Mouse (Mus musculus) C2C12 (cell line): ENCODE data around the gene Bhlha15.

ENCODE experiments used
- CTCF ChIP-seq: IDR thresholded peaks from one replicate; pipeline ENCODE4 v1.5.1; 2011; ENCODE audit not compliant: control insufficient read depth, insufficient read depth, insufficient read length
- MAX ChIP-seq: IDR thresholded peaks from one replicate; pipeline ENCODE4 v1.6.1; 2011; ENCODE audit warnings: mild to moderate bottlenecking, control low read depth
- MYOD1 ChIP-seq: IDR thresholded peaks from one replicate; pipeline ENCODE4 v1.6.1; 2011; ENCODE audit warnings: low read depth; ENCODE audit not compliant: control insufficient read depth, insufficient read length
- MYOG ChIP-seq: IDR thresholded peaks from one replicate; pipeline ENCODE4 v1.6.1; 2011; ENCODE audit not compliant: control insufficient read depth, insufficient read length; ENCODE audit errors: extremely low read depth
- USF1 ChIP-seq: IDR thresholded peaks from one replicate; pipeline ENCODE4 v1.6.1; 2011; ENCODE audit warnings: low read depth, mild to moderate bottlenecking, control low read depth, moderate library complexity

DNA sequence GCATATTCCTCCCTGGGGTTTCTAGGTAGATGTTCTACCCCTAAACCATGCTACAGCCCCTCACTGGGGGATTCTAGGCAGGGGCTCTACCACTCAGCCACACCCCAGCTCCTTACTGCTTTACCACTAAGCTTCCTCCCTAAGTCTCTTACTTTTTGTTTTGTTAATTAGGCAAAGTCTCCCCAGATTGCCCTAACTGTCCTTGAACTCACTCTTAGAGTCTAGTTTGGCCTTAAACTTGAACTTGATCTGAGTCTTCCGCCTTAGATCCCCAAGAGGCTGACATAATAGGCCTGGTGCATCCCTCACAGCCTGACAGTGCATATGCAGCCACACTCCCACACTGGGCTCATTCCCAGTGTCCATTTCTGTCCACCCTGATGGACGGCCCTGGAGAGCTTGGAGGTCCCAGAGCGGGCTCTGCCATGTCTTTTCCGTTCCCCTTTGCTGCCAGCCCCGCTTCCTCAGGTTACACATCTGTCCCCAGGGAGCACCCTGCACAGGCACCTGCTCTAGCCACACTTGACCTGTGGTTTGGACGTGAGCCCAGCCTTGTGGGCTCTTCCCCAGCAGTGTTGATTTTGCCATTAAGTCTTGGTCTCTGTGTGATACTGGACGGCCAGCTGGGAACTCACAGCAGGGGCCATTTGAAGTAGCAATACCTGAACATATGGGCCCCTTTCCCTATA, 6.3 kb upstream of the Bhlha15 start:
- TF ChIP-seq CTCF (no peak), MYOD1 (peak; percentile 66), USF1 (no peak), MAX (no peak), MYOG (no peak)
